Mouse (Mus musculus): ENCODE measurements at regions not wholly inside any gene's neighbourhood (a gene's known extent, or its start where the extent isn't known, plus 50 kb on each side); places are given as distances from the start of the nearest gene placed in this dataset.

- Histone ChIP-seq H3K4me1 (ENCODE audit: control insufficient read depth, insufficient read depth, insufficient read length, low read length) (peaks cover 3% of the 10 kb centered on the region; the same call in 1 of the 2 replicates), H3K27ac (ENCODE audit: insufficient read depth, low read depth, low read length) (no peak overlapping the region), H3K4me3 (ENCODE audit: low read depth, low read length) (no peak overlapping the region), H3K27me3 (ENCODE audit: control insufficient read depth, insufficient read depth, low read length) (no peaks in the 10 kb centered on the region), H3K36me3 (ENCODE audit: control insufficient read depth, insufficient read depth, low read length) (no peaks in the 10 kb centered on the region)
- TF ChIP-seq CTCF (IDR thresholded peaks at IDR 0.05; ENCODE audit: extremely low read depth, insufficient read length, insufficient replicate concordance, low read depth, low read length) (no peak), POLR2A (IDR thresholded peaks at IDR 0.05; ENCODE audit: low read depth, low read length) (no peak)
- WGBS, result 78% methylated on average over 1 of the region's 1 CpGs
Measured at GRCm38 (mm10) chr3:15200309-15200708, 131.8 kb downstream of the Gm9733 start.

GRCm38 (mm10) chr3:15200990-15201389 lies 131.1 kb downstream of the Gm9733 start:
- Histone ChIP-seq H3K27ac (ENCODE audit: insufficient read depth, low read depth, low read length) (no peak overlapping the region), H3K36me3 (ENCODE audit: control insufficient read depth, insufficient read depth, low read length) (no peaks in the 10 kb centered on the region), H3K4me3 (ENCODE audit: low read depth, low read length) (no peak overlapping the region), H3K27me3 (ENCODE audit: control insufficient read depth, insufficient read depth, low read length) (no peaks in the 10 kb centered on the region), H3K4me1 (ENCODE audit: control insufficient read depth, insufficient read depth, insufficient read length, low read length) (peaks cover 1% of the 10 kb centered on the region; the same call in 1 of the 2 replicates)
- TF ChIP-seq CTCF (IDR thresholded peaks at IDR 0.05; ENCODE audit: extremely low read depth, insufficient read length, insufficient replicate concordance, low read depth, low read length) (no peak), POLR2A (IDR thresholded peaks at IDR 0.05; ENCODE audit: low read depth, low read length) (no peak)

GRCm38 (mm10) chr3:15202760-15203159 lies 129.3 kb downstream of the Gm9733 start:
- no peaks in the 10 kb centered on the region for H3K36me3 ChIP-seq (ENCODE audit: control insufficient read depth, insufficient read depth, low read length)
- H3K4me1 ChIP-seq (ENCODE audit: control insufficient read depth, insufficient read depth, insufficient read length, low read length), result no peaks in the 10 kb centered on the region
- TF ChIP-seq POLR2A (IDR thresholded peaks at IDR 0.05; ENCODE audit: low read depth, low read length) (no peak), CTCF (IDR thresholded peaks at IDR 0.05; ENCODE audit: extremely low read depth, insufficient read length, insufficient replicate concordance, low read depth, low read length) (no peak)
- no peak overlapping the region for H3K4me3 ChIP-seq (ENCODE audit: low read depth, low read length)
- H3K27me3 ChIP-seq (ENCODE audit: control insufficient read depth, insufficient read depth, low read length), result no peaks in the 10 kb centered on the region
- 79% methylated on average over 7 of the region's 7 CpGs for WGBS
- H3K27ac ChIP-seq (ENCODE audit: insufficient read depth, low read depth, low read length), result no peak overlapping the region

GRCm38 (mm10) chr3:15205266-15206229 lies 126.6 kb downstream of the Gm9733 start:
- no peak for TF ChIP-seq POLR2A (IDR thresholded peaks at IDR 0.05; ENCODE audit: low read depth, low read length)
- TF ChIP-seq CTCF (IDR thresholded peaks at IDR 0.05; ENCODE audit: extremely low read depth, insufficient read length, insufficient replicate concordance, low read depth, low read length), result no peak
- Histone ChIP-seq H3K4me3 (ENCODE audit: low read depth, low read length) (no peak overlapping the region), H3K36me3 (ENCODE audit: control insufficient read depth, insufficient read depth, low read length) (no peaks in the 10 kb centered on the region), H3K27me3 (ENCODE audit: control insufficient read depth, insufficient read depth, low read length) (no peaks in the 10 kb centered on the region), H3K4me1 (ENCODE audit: control insufficient read depth, insufficient read depth, insufficient read length, low read length) (no peaks in the 10 kb centered on the region), H3K27ac (ENCODE audit: insufficient read depth, low read depth, low read length) (no peak overlapping the region)
- WGBS, result 42% methylated on average over 6 of the region's 6 CpGs

- no peak overlapping the region for H3K27ac ChIP-seq (ENCODE audit: insufficient read depth, low read depth, low read length)
- no peak for TF ChIP-seq POLR2A (IDR thresholded peaks at IDR 0.05; ENCODE audit: low read depth, low read length)
- TF ChIP-seq CTCF (IDR thresholded peaks at IDR 0.05; ENCODE audit: extremely low read depth, insufficient read length, insufficient replicate concordance, low read depth, low read length), result no peak
Measured at GRCm38 (mm10) chr3:15212357-15212756, 119.7 kb downstream of the Gm9733 start.

GRCm38 (mm10) chr3:15217591-15217990 lies 114.5 kb downstream of the Gm9733 start:
- Histone ChIP-seq H3K27me3 (ENCODE audit: control insufficient read depth, insufficient read depth, low read length) (no peaks in the 10 kb centered on the region), H3K4me1 (ENCODE audit: control insufficient read depth, insufficient read depth, insufficient read length, low read length) (no peaks in the 10 kb centered on the region), H3K36me3 (ENCODE audit: control insufficient read depth, insufficient read depth, low read length) (no peaks in the 10 kb centered on the region), H3K4me3 (ENCODE audit: low read depth, low read length) (no peak overlapping the region), H3K27ac (ENCODE audit: insufficient read depth, low read depth, low read length) (no peak overlapping the region)
- TF ChIP-seq CTCF (IDR thresholded peaks at IDR 0.05; ENCODE audit: extremely low read depth, insufficient read length, insufficient replicate concordance, low read depth, low read length) (no peak), POLR2A (IDR thresholded peaks at IDR 0.05; ENCODE audit: low read depth, low read length) (no peak)

More at GRCm38 (mm10) chr3:15212357-15212756, 119.7 kb downstream of the Gm9733 start:
- no peaks in the 10 kb centered on the region for H3K36me3 ChIP-seq (ENCODE audit: control insufficient read depth, insufficient read depth, low read length)
- WGBS, result 80% methylated on average over 3 of the region's 3 CpGs
- H3K4me1 ChIP-seq (ENCODE audit: control insufficient read depth, insufficient read depth, insufficient read length, low read length), result no peaks in the 10 kb centered on the region
- H3K27me3 ChIP-seq (ENCODE audit: control insufficient read depth, insufficient read depth, low read length), result no peaks in the 10 kb centered on the region
- no peak overlapping the region for H3K4me3 ChIP-seq (ENCODE audit: low read depth, low read length)

GRCm38 (mm10) chr3:15219275-15219674 lies 112.8 kb downstream of the Gm9733 start:
- WGBS, result 69% methylated on average over 2 of the region's 2 CpGs
- TF ChIP-seq CTCF (IDR thresholded peaks at IDR 0.05; ENCODE audit: extremely low read depth, insufficient read length, insufficient replicate concordance, low read depth, low read length), result no peak
- TF ChIP-seq POLR2A (IDR thresholded peaks at IDR 0.05; ENCODE audit: low read depth, low read length), result no peak
- Histone ChIP-seq H3K27me3 (ENCODE audit: control insufficient read depth, insufficient read depth, low read length) (no peaks in the 10 kb centered on the region), H3K4me3 (ENCODE audit: low read depth, low read length) (no peak overlapping the region), H3K36me3 (ENCODE audit: control insufficient read depth, insufficient read depth, low read length) (no peaks in the 10 kb centered on the region), H3K4me1 (ENCODE audit: control insufficient read depth, insufficient read depth, insufficient read length, low read length) (no peaks in the 10 kb centered on the region), H3K27ac (ENCODE audit: insufficient read depth, low read depth, low read length) (no peak overlapping the region)

Measured in small intestine, adult 2 months (tissue).